Mouse (Mus musculus) intestine, embryonic 16.5 days (tissue): ENCODE results near the gene Csf3r. TPM values are rescaled to one million over a fixed set of nuclear protein-coding genes. Genes with fewer than 3 reads are reported as not detected.

Experiments
- ATAC-seq: fragments of 200-750 bp; cut with Nextera tagmentation; 2 replicates; pipeline ENCODE4 v1.8.0; 2017; ENCODE audit warnings: moderate TSS enrichment, moderate library complexity
- H3K27ac ChIP-seq: fragments of 300-500 bp; sonication (generic); 2 replicates; pipeline ENCODE4 v1.5.1; 2014; ENCODE audit warnings: mild to moderate bottlenecking, low read length
- H3K27me3 ChIP-seq: fragments of 300-500 bp; sonication (generic); replicated peaks from 2 replicates; pipeline ENCODE4 v1.6.1; 2014; ENCODE audit warnings: low read length, control low read depth, mixed read lengths; ENCODE audit not compliant: control insufficient read depth, insufficient read depth
- H3K36me3 ChIP-seq: fragments of 300-500 bp; sonication (generic); 2 replicates; pipeline ENCODE4 v1.6.1; 2014; ENCODE audit warnings: low read length, control low read depth; ENCODE audit not compliant: control insufficient read depth, insufficient read depth
- H3K4me1 ChIP-seq: fragments of 300-500 bp; sonication (generic); 2 replicates; pipeline ENCODE4 v1.6.1; 2014; ENCODE audit warnings: low read length, control low read depth, mixed read lengths; ENCODE audit not compliant: control insufficient read depth, insufficient read depth
- H3K4me2 ChIP-seq: fragments of 300-500 bp; sonication (generic); 2 replicates; pipeline ENCODE4 v1.6.1; 2014; ENCODE audit warnings: low read depth, low read length, control low read depth
- H3K4me3 ChIP-seq: fragments of 300-500 bp; sonication (generic); 2 replicates; pipeline ENCODE4 v1.5.1; 2014; ENCODE audit warnings: mild to moderate bottlenecking, low read length
- H3K9ac ChIP-seq: fragments of 300-500 bp; sonication (generic); 2 replicates; pipeline ENCODE4 v1.6.1; 2014; ENCODE audit warnings: low read depth, low read length
- H3K9me3 ChIP-seq: fragments of 300-500 bp; sonication (generic); 2 replicates; pipeline ENCODE4 v1.6.1; 2016; ENCODE audit warnings: low read length, control low read depth; ENCODE audit not compliant: control insufficient read depth
- WGBS: fragments of 180-500 bp; shearing (Covaris S2); extraction: QIAGEN DNeasy Blood & Tissue Kit; methylation state at CpG from one replicate; pipeline ENCODE4 v1.1.7; 2014; 5-methylcytosine and 5-hydroxymethylcytosine counted together
- polyA plus RNA-seq: library from polyadenylated mRNA; unstranded; fragments of >200 nt; fragmentation: Nextera tagmentation; extraction: Ambion mirVana; gene quantifications from 2 replicates; pipeline ENCODE4 v1.2.1, GENCODE M21; 2015

Gene Csf3r
- polyA plus RNA-seq, 1 experiment from 2014 or later = 0.56 TPM

DNA sequence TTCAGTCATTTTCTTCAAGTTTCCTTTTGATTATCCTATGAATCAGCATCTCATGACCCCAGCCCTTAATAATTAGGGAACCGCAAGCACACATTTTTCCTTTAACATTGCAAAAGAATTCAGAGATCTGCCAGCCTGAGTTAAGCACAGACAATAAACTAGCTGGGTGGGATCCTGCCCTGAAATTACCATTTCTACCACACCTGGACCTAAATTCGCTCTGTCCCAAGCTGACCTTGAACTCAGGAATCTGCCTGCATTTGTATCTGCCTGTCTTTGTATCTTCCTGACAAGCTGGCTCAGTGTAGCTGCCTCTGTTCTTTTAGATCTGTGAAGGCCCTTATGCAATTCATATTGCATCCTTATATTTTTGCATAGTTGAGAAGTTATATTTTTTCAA, 26.5 kb upstream of the Csf3r start:
- Histone ChIP-seq H3K27ac (no peak overlapping the region), H3K4me3 (no peak overlapping the region), H3K9me3 (0 out of 2 replicates have a peak, but pooled peaks cover 4% of the 10 kb centered on the region), H3K4me1 (no peaks in the 10 kb centered on the region), H3K9ac (no peak overlapping the region), H3K36me3 (no peaks in the 10 kb centered on the region), H3K4me2 (no peak overlapping the region), H3K27me3 (no peaks in the 10 kb centered on the region)
- ATAC-seq = no peak
- 81% methylated on average over 2 of the region's 2 CpGs for WGBS

DNA sequence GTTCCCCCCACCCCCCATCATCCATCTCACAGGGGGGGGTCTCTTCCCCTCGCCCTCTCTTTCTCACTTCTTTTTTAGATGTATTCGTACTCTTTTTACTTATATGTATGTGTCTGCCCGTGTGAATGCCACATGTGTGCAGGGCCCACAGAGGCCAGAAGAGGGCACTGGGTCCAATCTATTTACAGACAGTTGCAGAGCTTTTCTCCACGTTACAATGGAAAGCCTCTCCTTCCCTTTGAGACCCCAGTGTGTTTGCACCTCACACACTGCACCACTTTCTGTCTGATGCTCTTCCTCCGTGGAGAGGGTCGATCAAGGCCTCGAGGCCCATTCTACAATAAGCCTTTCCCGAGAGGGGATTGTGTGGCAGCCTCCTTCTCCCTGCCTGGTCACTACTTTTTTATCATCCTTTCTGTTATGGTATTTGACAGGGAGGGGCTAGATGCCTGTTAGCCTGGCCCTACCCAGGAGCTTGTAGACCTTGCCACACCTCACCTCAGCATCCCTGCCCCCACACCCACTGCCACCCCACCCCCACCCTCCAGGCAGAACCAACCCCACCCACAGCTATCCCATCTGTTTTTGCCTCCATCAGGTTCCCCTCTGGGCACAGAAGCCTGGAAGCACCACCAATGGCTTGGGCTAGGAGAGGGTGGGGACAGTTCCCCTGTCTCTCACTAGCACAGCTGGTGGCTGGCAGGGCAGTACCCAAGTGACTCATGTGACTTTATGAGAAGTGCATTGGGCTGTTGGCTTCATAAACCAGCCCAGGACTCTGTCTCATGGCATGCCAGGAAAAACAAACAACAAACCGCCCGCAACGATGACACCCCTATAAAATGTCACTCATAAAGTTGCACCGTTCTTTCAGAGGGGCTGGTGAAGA, 22.8 kb upstream of the Csf3r start:
- no peak overlapping the region for H3K4me2 ChIP-seq
- no peak overlapping the region for H3K4me3 ChIP-seq
- no peak for ATAC-seq
- no peaks in the 10 kb centered on the region for H3K36me3 ChIP-seq
- H3K9me3 ChIP-seq = 0 out of 2 replicates have a peak, but pooled peaks cover 4% of the 10 kb centered on the region
- 77% methylated on average over 12 of the region's 12 CpGs for WGBS
- no peak overlapping the region for H3K9ac ChIP-seq
- no peaks in the 10 kb centered on the region for H3K27me3 ChIP-seq
- no peaks in the 10 kb centered on the region for H3K4me1 ChIP-seq
- no peak overlapping the region for H3K27ac ChIP-seq

DNA sequence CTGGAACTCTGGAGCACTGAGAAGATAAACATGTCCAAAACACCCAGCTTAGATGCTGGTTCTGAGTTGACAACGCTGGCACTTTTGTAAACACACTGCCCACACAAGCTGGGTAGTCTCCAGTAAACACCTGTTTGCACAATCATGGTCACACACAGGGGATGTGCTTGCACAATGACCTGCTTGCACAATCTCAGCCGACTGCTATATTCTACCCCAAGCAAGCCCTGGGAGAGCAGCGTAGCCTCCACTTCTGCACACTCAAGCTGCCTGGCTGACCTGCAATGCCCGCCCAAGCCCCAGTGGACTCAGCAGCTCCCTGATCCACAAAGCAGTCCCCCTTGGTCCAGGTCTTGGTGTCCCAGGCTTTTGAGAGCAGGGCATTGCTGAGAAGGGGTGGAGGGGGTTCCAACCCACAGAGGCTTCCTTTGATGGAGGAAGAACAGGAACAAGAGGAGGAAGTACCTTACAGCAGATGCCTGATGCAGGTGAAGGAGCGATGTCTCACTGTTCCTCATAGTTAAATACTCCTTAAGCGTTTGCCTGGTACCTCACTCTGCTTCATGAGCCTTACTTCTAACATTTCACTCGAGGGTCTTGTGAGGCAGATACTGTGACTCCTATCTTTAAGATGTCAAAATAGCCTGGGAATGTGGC, 6.5 kb upstream of the Csf3r start:
- 80% methylated on average over 7 of the region's 7 CpGs for WGBS
- Histone ChIP-seq H3K27ac (no peak overlapping the region), H3K4me3 (no peak overlapping the region), H3K27me3 (no peaks in the 10 kb centered on the region), H3K4me1 (no peaks in the 10 kb centered on the region), H3K9me3 (no peaks in the 10 kb centered on the region), H3K4me2 (no peak overlapping the region), H3K36me3 (no peaks in the 10 kb centered on the region), H3K9ac (no peak overlapping the region)
- ATAC-seq = no peak

DNA sequence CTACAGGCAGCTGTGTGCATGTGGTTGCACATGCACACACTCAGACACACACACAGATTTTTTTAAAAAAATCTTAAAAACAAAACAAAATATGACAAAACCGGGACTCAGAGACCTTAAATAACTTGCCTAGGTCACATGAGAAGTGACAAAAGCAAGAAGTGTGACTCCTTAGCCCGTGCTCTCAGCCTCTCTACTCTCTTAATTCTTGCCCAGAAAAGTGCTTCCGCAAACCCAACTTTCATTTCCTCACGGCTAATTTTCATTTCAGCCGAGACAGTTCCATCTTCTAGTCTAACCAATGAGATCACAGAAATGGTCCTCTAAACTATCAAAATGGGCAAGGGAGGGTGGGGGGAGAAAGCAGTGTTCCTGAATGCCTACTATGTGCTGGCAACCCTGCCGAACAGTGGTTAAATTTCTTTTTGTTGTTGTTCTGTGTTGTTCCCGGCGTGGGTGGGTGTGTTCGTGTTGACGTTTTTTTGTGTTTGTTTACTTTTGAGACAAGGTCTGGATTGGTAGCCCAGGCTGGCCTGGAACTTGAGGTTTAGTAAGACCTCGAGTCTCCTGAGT, 5.3 kb upstream of the Csf3r start:
- Histone ChIP-seq H3K27me3 (no peaks in the 10 kb centered on the region), H3K9me3 (no peaks in the 10 kb centered on the region), H3K4me1 (no peaks in the 10 kb centered on the region), H3K36me3 (no peaks in the 10 kb centered on the region), H3K4me3 (no peak overlapping the region), H3K9ac (no peak overlapping the region), H3K4me2 (no peak overlapping the region), H3K27ac (no peak overlapping the region)
- WGBS = 76% methylated on average over 11 of the region's 11 CpGs
- ATAC-seq = no peak

DNA sequence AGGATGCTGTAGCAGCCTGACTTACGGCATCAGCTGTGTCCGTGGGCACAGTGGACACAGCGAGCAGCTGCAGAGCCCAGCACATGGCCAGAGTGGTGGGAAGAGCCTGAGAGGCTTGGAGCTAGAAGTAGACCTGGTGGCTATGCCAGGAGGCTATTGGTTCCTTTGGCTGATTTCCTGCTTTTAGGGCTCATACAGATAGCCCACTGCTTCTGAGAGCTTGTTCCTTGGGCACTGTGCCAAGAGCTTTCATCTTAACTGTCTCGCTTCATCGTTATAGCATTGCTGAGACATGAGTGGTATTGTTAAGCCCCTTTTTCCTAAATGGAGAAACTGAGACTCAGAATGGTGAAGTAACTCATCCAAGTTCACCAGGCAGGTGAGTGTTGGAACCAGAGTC, 1.5 kb downstream of the Csf3r start:
- H3K4me2 ChIP-seq = no peak overlapping the region
- no peak overlapping the region for H3K27ac ChIP-seq
- H3K9ac ChIP-seq = no peak overlapping the region
- no peaks in the 10 kb centered on the region for H3K36me3 ChIP-seq
- H3K27me3 ChIP-seq = no peaks in the 10 kb centered on the region
- no peak overlapping the region for H3K4me3 ChIP-seq
- no peaks in the 10 kb centered on the region for H3K4me1 ChIP-seq
- no peak for ATAC-seq
- no peaks in the 10 kb centered on the region for H3K9me3 ChIP-seq
- 76% methylated on average over 5 of the region's 5 CpGs for WGBS

DNA sequence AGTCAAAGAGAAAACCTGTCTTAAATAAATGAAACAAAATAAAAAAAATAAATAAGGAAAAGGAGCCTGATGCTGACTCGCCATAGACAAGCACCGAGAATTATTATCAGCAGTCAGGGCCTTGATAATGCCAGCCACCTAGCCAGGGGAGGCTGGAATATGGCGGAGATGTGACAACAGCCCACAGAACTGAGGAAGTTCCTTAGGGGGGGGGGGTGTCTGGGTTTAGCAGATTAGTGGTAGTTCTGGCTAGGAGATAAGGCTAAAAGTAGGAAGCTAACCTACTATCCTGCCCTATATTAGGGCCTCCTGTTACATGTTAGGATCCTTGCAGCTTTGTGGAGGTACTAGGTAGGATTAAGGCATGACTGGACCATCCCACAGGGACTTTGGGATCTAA, 3.6 kb downstream of the Csf3r start:
- Histone ChIP-seq H3K4me3 (no peak overlapping the region), H3K36me3 (no peaks in the 10 kb centered on the region), H3K4me2 (no peak overlapping the region), H3K9ac (no peak overlapping the region), H3K4me1 (no peaks in the 10 kb centered on the region), H3K9me3 (no peaks in the 10 kb centered on the region), H3K27ac (no peak overlapping the region), H3K27me3 (no peaks in the 10 kb centered on the region)
- WGBS = 81% methylated on average over 3 of the region's 3 CpGs
- ATAC-seq = no peak

DNA sequence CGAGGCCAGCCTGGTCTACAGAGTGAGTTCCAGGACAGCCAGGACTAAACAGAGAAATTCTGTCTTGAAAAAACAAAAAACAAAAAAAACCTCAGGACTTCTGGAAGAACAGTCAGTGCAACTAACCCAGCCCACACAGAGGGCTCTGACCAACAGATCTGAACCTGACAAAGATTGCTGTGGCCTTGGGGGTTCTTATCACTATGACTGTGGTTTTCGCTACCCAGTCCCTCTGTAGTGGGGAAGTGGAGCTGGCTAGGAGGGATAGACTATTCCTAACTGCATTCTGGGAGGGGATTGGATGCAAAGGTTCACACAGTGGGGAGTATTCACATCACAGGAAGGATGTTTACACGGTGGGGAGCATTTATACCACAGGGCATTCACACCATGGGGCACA, 4.7 kb downstream of the Csf3r start:
- H3K36me3 ChIP-seq = no peaks in the 10 kb centered on the region
- ATAC-seq = no peak
- H3K4me1 ChIP-seq = no peaks in the 10 kb centered on the region
- no peaks in the 10 kb centered on the region for H3K9me3 ChIP-seq
- H3K4me2 ChIP-seq = no peak overlapping the region
- no peak overlapping the region for H3K9ac ChIP-seq
- H3K27ac ChIP-seq = no peak overlapping the region
- WGBS = 71% methylated on average over 3 of the region's 3 CpGs
- H3K4me3 ChIP-seq = no peak overlapping the region
- no peaks in the 10 kb centered on the region for H3K27me3 ChIP-seq

DNA sequence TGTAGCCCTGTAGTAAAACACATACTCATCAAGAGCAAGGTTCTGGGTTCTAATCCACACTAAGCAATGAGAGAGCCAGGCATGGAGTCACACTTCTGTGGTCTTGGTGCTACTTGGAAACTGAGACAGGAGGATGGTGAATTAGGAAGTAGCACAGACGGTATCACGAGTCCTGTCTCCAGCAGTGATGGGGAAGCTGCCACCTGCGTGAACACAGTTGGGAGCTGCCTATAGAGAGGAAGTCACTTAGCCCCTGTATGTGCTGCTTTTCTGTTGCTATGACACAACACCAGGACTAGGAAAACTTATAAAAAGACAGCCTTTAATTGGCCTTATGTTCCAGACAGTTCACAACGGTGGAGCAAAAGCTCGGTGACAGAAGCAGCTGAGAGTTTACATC, 6.4 kb downstream of the Csf3r start:
- ATAC-seq = no peak
- Histone ChIP-seq H3K4me1 (no peaks in the 10 kb centered on the region), H3K4me3 (no peak overlapping the region), H3K9ac (no peak overlapping the region), H3K4me2 (no peak overlapping the region), H3K36me3 (no peaks in the 10 kb centered on the region), H3K27ac (no peak overlapping the region), H3K9me3 (no peaks in the 10 kb centered on the region), H3K27me3 (no peaks in the 10 kb centered on the region)
- WGBS = 71% methylated on average over 5 of the region's 5 CpGs

DNA sequence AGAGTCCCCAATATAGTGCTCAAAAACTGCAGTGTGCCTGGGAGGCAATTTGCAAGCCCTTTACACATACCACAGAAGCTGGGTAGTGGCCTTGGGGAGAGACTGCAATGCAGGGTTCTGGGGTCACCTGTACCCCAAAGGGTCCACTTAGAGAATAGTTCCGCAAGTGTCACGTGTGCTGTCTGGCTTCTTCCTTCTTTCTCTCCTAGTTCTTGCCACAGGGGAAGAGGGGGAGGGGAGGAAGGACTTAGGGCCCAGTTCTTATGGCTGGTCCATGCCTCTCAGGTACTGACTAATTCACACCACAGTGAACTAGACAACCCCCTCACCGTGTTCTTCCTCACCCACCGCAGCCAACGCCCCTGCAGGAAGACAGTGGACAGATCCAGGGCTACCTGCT, 11.1 kb downstream of the Csf3r start:
- Histone ChIP-seq H3K4me1 (no peaks in the 10 kb centered on the region), H3K9me3 (no peaks in the 10 kb centered on the region), H3K4me3 (no peak overlapping the region), H3K36me3 (no peaks in the 10 kb centered on the region), H3K4me2 (no peak overlapping the region), H3K27ac (no peak overlapping the region), H3K9ac (no peak overlapping the region), H3K27me3 (no peaks in the 10 kb centered on the region)
- ATAC-seq = no peak
- 89% methylated on average over 5 of the region's 5 CpGs for WGBS
